Mouse (Mus musculus): Measurements from ENCODE around the gene Hoga1.

DNA sequence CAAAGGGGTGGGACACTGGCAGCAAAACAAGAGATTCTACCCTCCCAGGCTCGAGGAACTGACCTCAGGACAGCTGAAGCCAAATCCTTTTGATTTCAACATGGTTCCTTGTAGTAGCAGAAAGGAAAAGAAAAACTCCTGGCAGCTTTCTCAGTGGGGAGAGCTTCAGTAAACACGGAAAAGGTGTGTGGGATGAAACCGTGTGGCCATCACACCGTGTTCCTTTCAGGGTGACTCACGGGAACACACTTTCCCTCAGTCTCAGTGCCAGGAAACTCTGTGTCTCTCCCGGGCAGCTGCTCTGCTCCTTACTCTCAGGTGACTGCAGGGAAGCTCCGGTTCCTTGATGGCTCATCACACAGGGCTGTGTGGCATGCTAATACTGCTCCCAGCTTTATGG is 13.0 kb downstream of the Hoga1 start:
- TF ChIP-seq CTCF (conservative IDR thresholded peaks at IDR 0.05; ENCODE audit: insufficient read depth, insufficient read length, low read depth, low read length) = no peak
- no peak for TF ChIP-seq POLR2A (IDR thresholded peaks at IDR 0.05; ENCODE audit: low read depth, low read length)

All from kidney, adult 2 months (tissue).